Mouse (Mus musculus): ENCODE data around the gene Sema6d. TPM values are rescaled to one million over a fixed set of nuclear protein-coding genes. Genes with fewer than 3 reads are reported as not detected.

The Sema6d gene
- polyA plus RNA-seq, 1 experiment from 2014 or later = 27.9 TPM

DNA sequence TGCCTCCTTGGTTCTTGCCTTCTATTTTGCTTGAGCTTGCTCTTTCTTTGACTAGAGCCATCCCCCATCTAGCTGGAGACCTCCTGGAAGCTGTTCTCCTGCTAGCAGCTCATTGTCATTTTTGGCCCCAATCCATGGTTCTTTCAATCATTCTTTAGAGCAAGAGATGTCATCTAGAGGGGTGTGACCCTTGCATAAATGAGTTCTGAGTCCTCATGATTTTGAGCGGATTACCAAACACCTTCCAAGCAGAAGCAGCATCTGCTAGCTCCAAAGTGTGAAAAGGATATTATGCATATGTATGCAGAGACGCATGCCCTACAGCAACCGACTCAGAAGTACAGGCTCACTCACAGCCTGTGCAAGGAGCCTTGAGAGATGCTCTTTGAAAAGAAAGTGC, 201.4 kb downstream of the Sema6d start:
- no peaks in the 10 kb centered on the region for H3K36me3 ChIP-seq (ENCODE audit: control insufficient read depth, insufficient read depth, low read length)
- no peak overlapping the region for H3K4me2 ChIP-seq (ENCODE audit: low read depth)
- no peak for ATAC-seq (ENCODE audit: insufficient read depth, low FRiP score, low TSS enrichment)
- H3K27me3 ChIP-seq (ENCODE audit: control insufficient read depth, insufficient read depth, low read length) = no peaks in the 10 kb centered on the region
- H3K27ac ChIP-seq (ENCODE audit: low read depth, low read length) = no peak overlapping the region
- no peaks in the 10 kb centered on the region for H3K4me1 ChIP-seq (ENCODE audit: control insufficient read depth, insufficient read depth, low read length)
- WGBS = 93% methylated on average over 3 of the region's 3 CpGs
- no peak for DNase-seq (ENCODE audit: low spot score)
- no peak overlapping the region for H3K9ac ChIP-seq (ENCODE audit: low read length)
- no peaks in the 10 kb centered on the region for H3K9me3 ChIP-seq (ENCODE audit: control insufficient read depth, low read length)
- no peak overlapping the region for H3K4me3 ChIP-seq (ENCODE audit: low read depth, low read length)

DNA sequence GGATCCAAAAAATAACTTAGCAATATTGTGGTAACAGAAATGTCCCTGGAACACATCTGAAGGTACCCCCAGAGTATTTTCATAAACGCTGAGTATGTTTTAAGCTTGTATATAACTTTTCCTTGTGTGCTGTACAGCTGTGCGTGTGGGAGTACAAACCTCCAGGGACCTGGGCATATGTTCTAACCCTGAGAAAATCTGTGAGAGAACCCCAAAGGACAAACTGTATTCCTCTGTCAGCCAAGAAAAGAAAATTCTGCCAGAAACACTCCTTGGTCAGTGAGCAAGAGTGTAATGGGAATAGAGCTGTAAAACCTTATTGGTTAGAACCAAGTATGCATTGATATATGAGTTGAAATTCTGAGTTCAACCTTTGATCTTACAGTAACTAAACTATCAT, 203.8 kb downstream of the Sema6d start:
- no peaks in the 10 kb centered on the region for H3K9me3 ChIP-seq (ENCODE audit: control insufficient read depth, low read length)
- ATAC-seq (ENCODE audit: insufficient read depth, low FRiP score, low TSS enrichment) (no peak), DNase-seq (ENCODE audit: low spot score) (no peak)
- H3K27ac ChIP-seq (ENCODE audit: low read depth, low read length) = no peak overlapping the region
- no peaks in the 10 kb centered on the region for H3K27me3 ChIP-seq (ENCODE audit: control insufficient read depth, insufficient read depth, low read length)
- H3K4me2 ChIP-seq (ENCODE audit: low read depth) = no peak overlapping the region
- no peaks in the 10 kb centered on the region for H3K4me1 ChIP-seq (ENCODE audit: control insufficient read depth, insufficient read depth, low read length)
- no peaks in the 10 kb centered on the region for H3K36me3 ChIP-seq (ENCODE audit: control insufficient read depth, insufficient read depth, low read length)
- H3K9ac ChIP-seq (ENCODE audit: low read length) = no peak overlapping the region
- WGBS = 89% methylated on average over 2 of the region's 2 CpGs
- no peak overlapping the region for H3K4me3 ChIP-seq (ENCODE audit: low read depth, low read length)

DNA sequence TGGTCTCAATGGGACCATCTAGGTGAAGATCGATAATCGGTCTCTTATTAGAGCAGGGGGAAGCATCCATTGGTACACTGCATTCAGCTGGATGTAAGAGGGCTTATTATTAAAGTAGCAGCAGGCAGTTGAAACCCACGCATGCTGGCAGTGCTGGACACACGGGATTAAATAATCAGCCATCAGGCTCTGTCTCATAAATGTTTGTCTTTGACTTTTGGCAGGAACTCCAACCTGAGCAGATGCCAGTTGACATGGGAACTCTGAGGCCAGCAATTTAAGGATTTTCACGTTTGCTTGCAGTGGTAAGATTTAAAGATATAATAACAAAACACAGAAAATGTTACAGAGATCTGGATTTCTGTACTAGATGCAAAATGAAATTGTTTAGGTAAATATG, 208.6 kb downstream of the Sema6d start:
- no peak for ATAC-seq (ENCODE audit: insufficient read depth, low FRiP score, low TSS enrichment)
- no peaks in the 10 kb centered on the region for H3K9me3 ChIP-seq (ENCODE audit: control insufficient read depth, low read length)
- no peak for DNase-seq (ENCODE audit: low spot score)
- no peaks in the 10 kb centered on the region for H3K27me3 ChIP-seq (ENCODE audit: control insufficient read depth, insufficient read depth, low read length)
- no peak overlapping the region for H3K4me3 ChIP-seq (ENCODE audit: low read depth, low read length)
- H3K4me2 ChIP-seq (ENCODE audit: low read depth) = no peak overlapping the region
- H3K4me1 ChIP-seq (ENCODE audit: control insufficient read depth, insufficient read depth, low read length) = no peaks in the 10 kb centered on the region
- no peak overlapping the region for H3K9ac ChIP-seq (ENCODE audit: low read length)
- no peak overlapping the region for H3K27ac ChIP-seq (ENCODE audit: low read depth, low read length)
- WGBS = 80% methylated on average over 5 of the region's 5 CpGs
- no peaks in the 10 kb centered on the region for H3K36me3 ChIP-seq (ENCODE audit: control insufficient read depth, insufficient read depth, low read length)

DNA sequence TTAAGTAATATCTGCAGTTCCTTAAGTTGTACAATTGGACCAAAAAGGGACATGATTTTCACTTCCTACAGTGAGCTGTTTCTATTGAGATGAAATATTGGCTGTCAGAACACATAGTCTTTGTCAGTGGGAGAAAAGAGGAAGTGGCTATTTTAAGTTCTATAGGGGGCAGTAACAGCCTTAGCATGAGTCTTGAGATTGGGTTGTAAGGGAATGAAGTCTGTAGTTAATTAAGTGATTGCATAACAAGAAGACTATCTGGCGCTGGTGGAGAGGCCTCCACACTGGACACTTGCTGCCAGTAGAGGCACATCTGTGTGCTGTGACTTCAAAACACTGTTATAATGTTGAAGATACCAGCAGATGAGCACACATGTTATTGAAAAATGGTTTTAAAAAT, 209.1 kb downstream of the Sema6d start:
- no peak for DNase-seq (ENCODE audit: low spot score)
- no peak for ATAC-seq (ENCODE audit: insufficient read depth, low FRiP score, low TSS enrichment)
- 59% methylated on average over 1 of the region's 1 CpGs for WGBS

DNA sequence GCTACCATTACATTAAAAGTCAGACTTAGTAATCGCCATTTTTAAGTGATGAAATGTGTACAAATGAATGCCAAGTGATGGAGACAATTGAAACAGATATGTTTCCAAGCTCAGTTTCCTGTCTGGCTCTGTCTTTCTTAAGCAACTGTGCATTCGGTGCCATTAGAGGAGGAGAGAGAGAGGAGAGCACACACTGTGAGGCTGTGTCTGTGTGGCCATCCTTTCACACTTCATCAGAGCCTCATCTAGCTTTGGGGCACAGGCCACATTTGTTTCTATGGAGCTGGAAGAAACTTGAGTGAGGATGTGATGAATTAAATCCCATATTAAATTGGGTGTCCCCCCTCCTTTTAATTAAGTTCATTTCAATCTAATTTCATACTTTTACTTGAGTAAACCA, 218.8 kb downstream of the Sema6d start:
- H3K27me3 ChIP-seq (ENCODE audit: control insufficient read depth, insufficient read depth, low read length) = no peaks in the 10 kb centered on the region
- H3K4me1 ChIP-seq (ENCODE audit: control insufficient read depth, insufficient read depth, low read length) = no peaks in the 10 kb centered on the region
- no peak overlapping the region for H3K27ac ChIP-seq (ENCODE audit: low read depth, low read length)
- no peaks in the 10 kb centered on the region for H3K9me3 ChIP-seq (ENCODE audit: control insufficient read depth, low read length)
- DNase-seq (ENCODE audit: low spot score) (no peak), ATAC-seq (ENCODE audit: insufficient read depth, low FRiP score, low TSS enrichment) (no peak)
- H3K4me2 ChIP-seq (ENCODE audit: low read depth) = no peak overlapping the region
- no peaks in the 10 kb centered on the region for H3K36me3 ChIP-seq (ENCODE audit: control insufficient read depth, insufficient read depth, low read length)
- H3K4me3 ChIP-seq (ENCODE audit: low read depth, low read length) = no peak overlapping the region
- no peak overlapping the region for H3K9ac ChIP-seq (ENCODE audit: low read length)
- WGBS = 79% methylated on average over 2 of the region's 2 CpGs

More for the DNA sequence above, 209.1 kb downstream of the Sema6d start:
- Histone ChIP-seq H3K36me3 (ENCODE audit: control insufficient read depth, insufficient read depth, low read length) (no peaks in the 10 kb centered on the region), H3K9me3 (ENCODE audit: control insufficient read depth, low read length) (no peaks in the 10 kb centered on the region), H3K9ac (ENCODE audit: low read length) (no peak overlapping the region), H3K27me3 (ENCODE audit: control insufficient read depth, insufficient read depth, low read length) (no peaks in the 10 kb centered on the region), H3K4me2 (ENCODE audit: low read depth) (no peak overlapping the region), H3K4me1 (ENCODE audit: control insufficient read depth, insufficient read depth, low read length) (no peaks in the 10 kb centered on the region), H3K27ac (ENCODE audit: low read depth, low read length) (no peak overlapping the region), H3K4me3 (ENCODE audit: low read depth, low read length) (no peak overlapping the region)

DNA sequence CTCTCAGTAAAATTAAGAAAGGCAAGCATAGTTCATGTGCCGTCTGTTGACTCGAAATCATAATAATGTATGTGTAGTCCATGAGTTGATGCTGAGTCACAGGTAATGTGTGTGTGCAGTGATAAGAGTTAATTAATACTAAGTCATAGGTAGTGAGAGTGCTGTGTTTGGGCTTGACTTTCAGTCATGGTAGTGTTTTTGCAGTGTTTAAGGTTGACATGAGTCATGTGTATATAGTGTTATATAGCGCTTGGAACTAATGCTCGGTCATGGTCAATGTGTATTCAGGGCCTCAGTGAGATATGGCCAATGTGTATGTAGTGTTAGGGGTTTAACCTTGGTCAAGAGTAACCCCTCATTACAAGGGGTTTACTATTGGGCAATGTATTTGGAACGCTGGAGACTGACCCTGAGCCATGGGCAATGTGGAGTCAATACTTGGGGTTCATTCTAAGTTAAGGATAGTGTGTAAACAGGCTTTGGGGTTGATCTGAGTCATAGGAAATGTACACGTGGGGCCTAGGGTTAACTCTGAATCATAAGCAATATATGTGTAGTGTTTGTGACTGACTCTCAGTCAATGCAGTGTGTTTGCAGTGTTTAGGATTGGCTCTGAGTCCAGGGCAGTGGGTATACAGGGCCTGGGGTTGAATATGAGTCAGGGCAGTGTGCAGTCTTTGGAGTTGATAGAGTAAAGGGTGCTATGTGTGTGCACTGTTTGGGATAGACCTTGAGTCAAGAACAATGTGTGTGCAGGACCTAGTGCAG, 219.8 kb downstream of the Sema6d start:
- H3K4me3 ChIP-seq (ENCODE audit: low read depth, low read length) = no peak overlapping the region

DNA sequence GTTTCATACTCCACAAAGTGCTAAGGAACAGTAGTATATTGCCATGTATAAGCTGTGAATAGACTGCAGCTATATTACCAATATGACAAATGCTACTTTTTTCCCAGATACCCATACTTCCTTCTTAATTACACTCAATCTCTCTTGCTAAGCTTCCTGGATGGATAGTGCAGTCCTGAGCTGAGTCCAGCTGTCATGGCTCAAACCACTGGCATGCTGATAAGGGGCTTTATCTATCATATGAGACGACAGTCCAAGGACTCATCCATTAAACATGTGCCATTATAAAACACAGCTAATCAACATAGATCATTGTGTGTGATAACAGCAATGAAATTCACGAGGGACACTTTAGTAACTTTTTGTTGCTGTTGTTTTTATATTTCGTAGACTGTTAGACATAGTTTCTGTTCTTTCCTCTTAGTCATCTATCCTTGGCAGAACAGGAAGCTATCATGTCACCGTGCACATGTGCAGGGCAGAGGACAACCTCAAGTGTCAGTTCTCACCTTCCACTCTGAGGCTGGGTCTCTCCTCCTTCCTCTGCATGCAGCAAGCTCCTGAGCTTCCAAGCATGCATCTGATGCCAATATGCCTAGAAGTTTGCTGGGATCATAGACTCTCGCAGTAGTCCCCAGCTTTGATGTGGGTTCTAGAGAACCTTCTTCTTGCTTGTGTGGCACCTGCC, 232.9 kb downstream of the Sema6d start:
- Histone ChIP-seq H3K4me1 (ENCODE audit: control insufficient read depth, insufficient read depth, low read length) (no peaks in the 10 kb centered on the region), H3K9ac (ENCODE audit: low read length) (no peak overlapping the region), H3K4me3 (ENCODE audit: low read depth, low read length) (no peak overlapping the region), H3K27me3 (ENCODE audit: control insufficient read depth, insufficient read depth, low read length) (no peaks in the 10 kb centered on the region), H3K9me3 (ENCODE audit: control insufficient read depth, low read length) (no peaks in the 10 kb centered on the region), H3K4me2 (ENCODE audit: low read depth) (no peak overlapping the region), H3K36me3 (ENCODE audit: control insufficient read depth, insufficient read depth, low read length) (no peaks in the 10 kb centered on the region), H3K27ac (ENCODE audit: low read depth, low read length) (no peak overlapping the region)
- 89% methylated on average over 5 of the region's 5 CpGs for WGBS
- no peak for DNase-seq (ENCODE audit: low spot score)
- no peak for ATAC-seq (ENCODE audit: insufficient read depth, low FRiP score, low TSS enrichment)

More for the DNA sequence above, 219.8 kb downstream of the Sema6d start:
- no peak overlapping the region for H3K4me2 ChIP-seq (ENCODE audit: low read depth)
- no peaks in the 10 kb centered on the region for H3K27me3 ChIP-seq (ENCODE audit: control insufficient read depth, insufficient read depth, low read length)
- 88% methylated on average over 6 of the region's 6 CpGs for WGBS
- H3K9me3 ChIP-seq (ENCODE audit: control insufficient read depth, low read length) = no peaks in the 10 kb centered on the region
- no peaks in the 10 kb centered on the region for H3K36me3 ChIP-seq (ENCODE audit: control insufficient read depth, insufficient read depth, low read length)
- ATAC-seq (ENCODE audit: insufficient read depth, low FRiP score, low TSS enrichment) = no peak
- H3K9ac ChIP-seq (ENCODE audit: low read length) = no peak overlapping the region
- DNase-seq (ENCODE audit: low spot score) = no peak
- H3K4me1 ChIP-seq (ENCODE audit: control insufficient read depth, insufficient read depth, low read length) = no peaks in the 10 kb centered on the region
- H3K27ac ChIP-seq (ENCODE audit: low read depth, low read length) = no peak overlapping the region

DNA sequence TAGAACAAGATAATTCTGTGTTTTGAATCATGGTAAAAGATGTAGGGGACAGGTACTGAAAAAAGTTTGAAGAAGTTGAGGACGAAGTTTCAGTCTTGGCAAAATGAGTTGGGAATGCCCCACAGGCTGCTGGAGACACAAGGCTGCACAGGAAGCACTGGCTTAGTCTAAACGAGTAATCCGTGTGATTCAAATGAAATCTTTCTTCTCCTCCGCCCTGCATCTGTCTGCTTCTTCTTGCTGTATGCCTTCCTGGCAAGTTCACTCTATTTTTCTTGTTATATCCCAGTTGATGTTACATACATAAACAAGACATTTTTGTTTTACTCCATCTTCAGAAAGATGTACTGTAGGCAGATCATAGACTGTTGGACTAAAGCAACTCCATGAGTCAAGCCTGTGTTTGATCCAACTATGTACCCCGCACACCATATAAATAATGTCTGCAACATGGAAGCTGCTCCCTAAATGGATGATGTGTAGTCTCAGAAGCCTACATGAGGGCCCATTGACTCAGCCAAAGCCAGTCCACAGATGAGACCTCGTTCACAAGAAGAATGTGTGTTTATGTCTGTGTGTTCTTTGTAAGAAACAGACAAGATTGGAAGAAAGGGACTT, 234.4 kb downstream of the Sema6d start:
- no peaks in the 10 kb centered on the region for H3K27me3 ChIP-seq (ENCODE audit: control insufficient read depth, insufficient read depth, low read length)
- H3K4me2 ChIP-seq (ENCODE audit: low read depth) = no peak overlapping the region
- WGBS = 81% methylated on average over 6 of the region's 6 CpGs
- DNase-seq (ENCODE audit: low spot score) (no peak), ATAC-seq (ENCODE audit: insufficient read depth, low FRiP score, low TSS enrichment) (no peak)
- H3K4me3 ChIP-seq (ENCODE audit: low read depth, low read length) = no peak overlapping the region
- H3K27ac ChIP-seq (ENCODE audit: low read depth, low read length) = no peak overlapping the region
- no peak overlapping the region for H3K9ac ChIP-seq (ENCODE audit: low read length)
- H3K9me3 ChIP-seq (ENCODE audit: control insufficient read depth, low read length) = no peaks in the 10 kb centered on the region
- H3K4me1 ChIP-seq (ENCODE audit: control insufficient read depth, insufficient read depth, low read length) = no peaks in the 10 kb centered on the region
- H3K36me3 ChIP-seq (ENCODE audit: control insufficient read depth, insufficient read depth, low read length) = no peaks in the 10 kb centered on the region

Measured in neural tube, embryonic 11.5 days (tissue).